Mouse (Mus musculus): ENCODE data around the gene Gm10229. TPM values are rescaled to one million over a fixed set of nuclear protein-coding genes. Genes with fewer than 3 reads are reported as not detected.
"Not testable (repeated sequence)": the region's sequence is repeated elsewhere in the genome, so short reads cannot be mapped to it uniquely, and the experiment has no call there.

The Gm10229 gene
- total RNA-seq (2021), result not detected
- long read RNA-seq, experiment 1, result 0 reads
- long read RNA-seq, experiment 2, result 0 reads

DNA sequence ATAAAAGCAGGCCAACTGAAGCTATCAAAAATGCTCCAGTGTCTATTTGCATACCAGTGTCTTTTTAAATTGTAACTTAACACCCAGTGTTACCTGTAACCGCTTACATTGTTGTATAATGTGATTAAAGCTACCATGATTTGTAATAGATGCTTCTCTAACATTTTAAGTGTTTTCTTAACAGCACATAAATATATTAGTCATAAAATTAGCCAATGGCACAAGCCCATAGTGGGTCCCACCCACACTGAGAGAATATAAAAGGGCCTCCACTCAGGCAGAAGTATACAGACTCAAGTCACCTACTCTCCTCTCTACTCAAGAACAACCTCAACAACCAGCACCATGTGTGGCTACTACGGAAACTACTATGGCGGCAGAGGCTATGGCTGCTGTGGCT lies at the start of gene Gm10229:
Gm10229 (plus strand) TSS at position 301 of the 400 bp plus-strand sequence.
- H3K27ac ChIP-seq; DNase-seq (ENCODE audit: extremely low spot score in 1 of 2, low spot score in 2 of 2); H3K4me3 ChIP-seq; intact Hi-C loops (cut with DNase I): not testable (repeated sequence)

DNA sequence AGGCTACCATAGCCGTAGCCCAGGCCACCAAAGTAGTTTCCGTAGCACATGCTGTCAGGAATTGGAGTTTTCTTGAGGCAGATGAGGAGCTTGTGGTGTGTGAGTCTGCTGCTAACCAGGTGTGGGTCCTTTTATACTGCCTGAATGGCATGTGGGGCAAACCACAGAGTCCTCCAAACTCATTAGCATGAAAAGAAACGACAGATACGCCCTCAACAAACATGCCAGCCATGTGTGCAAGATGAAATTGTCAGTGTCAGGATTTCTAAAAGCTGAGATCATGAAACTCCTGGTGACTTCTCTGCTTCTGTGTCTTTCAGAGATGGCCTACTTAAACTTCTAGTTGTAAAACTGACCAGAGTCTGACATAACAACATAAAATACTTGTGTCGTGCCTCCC lies 4.4 kb upstream of the Gm10229 start, which contains the start of gene Krtap22-2:
Krtap22-2 (minus strand) TSS at position 101 of the 400 bp plus-strand sequence.
- no peak for TF ChIP-seq CTCF (IDR thresholded peaks at IDR 0.05)
- H3K27ac ChIP-seq, result no peak within 1 kb of the TSS
- intact Hi-C loops (cut with DNase I), result no loop called here
- no peak for DNase-seq (ENCODE audit: extremely low spot score in 1 of 2, low spot score in 2 of 2)
- no peak within 1 kb of the TSS for H3K4me3 ChIP-seq

DNA sequence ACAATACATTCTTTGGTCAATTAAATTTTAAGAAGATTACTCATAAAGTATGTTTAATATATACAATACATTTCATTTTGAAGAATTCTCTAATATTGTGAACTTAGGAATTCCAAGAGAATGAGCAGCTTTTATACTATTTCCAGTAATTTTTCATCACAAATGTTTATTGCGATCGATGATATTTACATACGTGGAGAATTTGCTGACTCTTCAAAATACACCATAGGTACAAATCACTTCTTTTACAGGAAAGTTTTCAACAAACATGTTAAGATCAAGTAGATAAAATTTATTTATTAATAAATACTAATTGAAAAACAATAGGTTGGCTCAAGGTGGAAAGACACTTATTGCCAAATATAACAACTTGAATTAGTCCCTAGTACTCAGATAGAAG lies 1.1 kb upstream of the Gm10229 start:
- intact Hi-C loops (cut with DNase I), result no loop called here
- H3K27ac ChIP-seq, result no peak overlapping the region
- no peak overlapping the region for H3K4me3 ChIP-seq
- no peak for DNase-seq (ENCODE audit: extremely low spot score in 1 of 2, low spot score in 2 of 2)
- TF ChIP-seq CTCF (IDR thresholded peaks at IDR 0.05), result no peak

DNA sequence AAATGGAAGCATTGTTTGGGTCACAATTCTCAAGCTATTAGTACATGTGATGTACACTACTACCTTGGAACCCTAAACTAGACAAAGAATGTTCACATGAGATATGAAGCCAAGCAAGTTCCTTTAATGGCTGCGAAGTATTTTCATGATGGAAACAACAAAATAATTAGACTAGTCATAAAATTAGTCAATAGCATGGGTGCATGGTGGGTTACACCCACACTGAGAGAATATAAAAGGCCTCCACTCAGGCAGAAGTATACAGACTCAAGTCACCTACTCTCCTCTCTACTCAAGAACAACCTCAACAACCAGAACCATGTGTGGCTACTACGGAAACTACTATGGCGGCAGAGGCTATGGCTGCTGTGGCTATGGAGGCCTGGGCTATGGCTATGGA lies 16.3 kb downstream of the Gm10229 start, which contains the start of gene Krtap6-1:
Krtap6-1 (plus strand) TSS at position 301 of the 400 bp plus-strand sequence.
- H3K4me3 ChIP-seq; DNase-seq (ENCODE audit: extremely low spot score in 1 of 2, low spot score in 2 of 2); H3K27ac ChIP-seq; intact Hi-C loops (cut with DNase I): not testable (repeated sequence)

DNA sequence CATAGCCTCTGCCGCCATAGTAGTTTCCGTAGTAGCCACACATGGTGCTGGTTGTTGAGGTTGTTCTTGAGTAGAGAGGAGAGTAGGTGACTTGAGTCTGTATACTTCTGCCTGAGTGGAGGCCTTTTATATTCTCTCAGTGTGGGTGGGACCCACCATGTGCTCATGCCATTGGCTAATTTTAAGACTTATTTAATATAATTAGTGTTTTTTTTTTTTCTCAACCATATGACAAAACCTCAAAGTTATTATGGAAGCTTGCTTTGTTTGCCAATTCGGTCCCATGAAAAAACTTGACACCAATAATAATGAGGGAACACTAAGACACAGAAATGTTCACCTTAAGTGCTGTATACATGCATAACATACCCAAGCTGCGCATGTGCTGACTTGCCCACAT lies 26.3 kb downstream of the Gm10229 start, which contains the start of gene Gm10228:
Gm10228 (minus strand) TSS at position 101 of the 400 bp plus-strand sequence.
- DNase-seq (ENCODE audit: extremely low spot score in 1 of 2, low spot score in 2 of 2); H3K27ac ChIP-seq; intact Hi-C loops (cut with DNase I); H3K4me3 ChIP-seq: not testable (repeated sequence)

DNA sequence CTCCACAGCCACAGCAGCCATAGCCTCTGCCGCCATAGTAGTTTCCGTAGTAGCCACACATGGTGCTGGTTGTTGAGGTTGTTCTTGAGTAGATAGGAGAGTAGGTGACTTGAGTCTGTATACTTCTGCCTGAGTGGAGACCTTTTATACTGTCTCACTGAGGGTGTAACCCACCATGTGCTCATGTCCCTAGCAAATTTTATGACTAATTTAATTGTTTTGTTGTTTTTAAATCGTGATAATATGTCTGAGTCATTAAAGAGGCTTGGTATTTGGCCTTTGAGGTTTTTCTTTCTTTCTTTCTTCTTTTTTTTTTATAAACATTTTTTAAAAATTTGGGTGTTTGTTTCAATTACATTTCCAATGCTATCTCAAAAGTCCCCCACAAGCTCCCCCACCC lies 32.7 kb downstream of the Gm10229 start, which contains the start of gene Krtap6-5:
Krtap6-5 (minus strand) TSS at position 101 of the 400 bp plus-strand sequence.
- no peak for DNase-seq (ENCODE audit: extremely low spot score in 1 of 2, low spot score in 2 of 2)
- Histone ChIP-seq H3K4me3 (no peak within 1 kb of the TSS), H3K27ac (no peak within 1 kb of the TSS)
- intact Hi-C loops (cut with DNase I), result no loop called here
- TF ChIP-seq CTCF (IDR thresholded peaks at IDR 0.05), result no peak

DNA sequence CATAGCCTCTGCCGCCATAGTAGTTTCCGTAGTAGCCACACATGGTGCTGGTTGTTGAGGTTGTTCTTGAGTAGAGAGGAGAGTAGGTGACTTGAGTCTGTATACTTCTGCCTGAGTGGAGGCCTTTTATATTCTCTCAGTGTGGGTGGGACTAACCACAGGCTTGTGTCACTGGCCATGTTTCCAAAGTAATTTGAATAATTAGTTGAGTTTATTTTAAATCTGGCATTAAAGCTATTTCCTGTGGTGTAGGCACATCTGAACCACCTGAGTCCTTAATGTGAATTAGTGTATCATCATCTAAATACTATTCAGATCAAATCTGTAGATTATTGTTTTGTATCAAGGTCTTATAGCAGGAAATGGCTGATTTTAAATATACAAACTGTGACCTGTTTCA lies 48.8 kb downstream of the Gm10229 start, which contains the start of gene 1110025L11Rik:
1110025L11Rik (minus strand) TSS at position 101 of the 400 bp plus-strand sequence.
- intact Hi-C loops (cut with DNase I); H3K4me3 ChIP-seq; H3K27ac ChIP-seq; DNase-seq (ENCODE audit: extremely low spot score in 1 of 2, low spot score in 2 of 2): not testable (repeated sequence)

Other genes with a start within 250 kb of the Gm10229 start
- not detected for gene 2310057N15Rik, start 241.1 kb upstream of the Gm10229 start, total RNA-seq (2021)
- not detected for gene Gm5965, start 237.4 kb upstream of the Gm10229 start, total RNA-seq (2021)
- gene Gm20741, start 203.1 kb upstream of the Gm10229 start, total RNA-seq (2021), result not detected
- gene Krtap15, start 195.1 kb upstream of the Gm10229 start, total RNA-seq (2021), result not detected
- not detected for gene Krtap14, start 189.1 kb upstream of the Gm10229 start, total RNA-seq (2021)
- gene Krtap19-1, start 145.9 kb upstream of the Gm10229 start, total RNA-seq (2021), result not detected
- gene Krtap19-2, start 141.0 kb upstream of the Gm10229 start, total RNA-seq (2021), result not detected
- gene Krtap19-3, start 137.2 kb upstream of the Gm10229 start, total RNA-seq (2021), result not detected
- gene Krtap19-4, start 130.2 kb upstream of the Gm10229 start, total RNA-seq (2021), result not detected
- not detected for gene Krtap19-5, start 118.8 kb upstream of the Gm10229 start, total RNA-seq (2021)
- gene Krtap19-9b, start 83.0 kb upstream of the Gm10229 start, total RNA-seq (2021), result not detected
- not detected for gene Krtap16-3, start 52.4 kb upstream of the Gm10229 start, total RNA-seq (2021)
- gene Krtap22-2, start 4.5 kb upstream of the Gm10229 start, total RNA-seq (2021), result not detected
- not detected for gene Krtap6-1, start 16.4 kb downstream of the Gm10229 start, total RNA-seq (2021)
- gene Gm10228, start 26.2 kb downstream of the Gm10229 start, total RNA-seq (2021), result not detected
- gene Krtap6-5, start 32.6 kb downstream of the Gm10229 start, total RNA-seq (2021), result not detected
- gene 1110025L11Rik, start 48.7 kb downstream of the Gm10229 start, total RNA-seq (2021), result not detected
- gene Krtap6-3, start 68.7 kb downstream of the Gm10229 start, total RNA-seq (2021), result not detected
- not detected for gene Gm6358, start 125.6 kb downstream of the Gm10229 start, total RNA-seq (2021)
- not detected for gene Gm10061, start 135.8 kb downstream of the Gm10229 start, total RNA-seq (2021)
- not detected for gene Gm9789, start 142.7 kb downstream of the Gm10229 start, total RNA-seq (2021)
- gene Gm7735, start 154.2 kb downstream of the Gm10229 start, total RNA-seq (2021), result not detected
- not detected for gene 1110057P08Rik, start 159.5 kb downstream of the Gm10229 start, total RNA-seq (2021)
- gene Krtap20-2, start 190.6 kb downstream of the Gm10229 start, total RNA-seq (2021), result not detected